Mouse (Mus musculus) ZHBTc4 (cell line): ENCODE data around the gene Lman2.
A peak's percentile ranks its signal among the peaks of the same experiment; 100 is the strongest.

Experiments used
- DNase-seq: peaks from one replicate; pipeline ENCODE4 v3.0.0-alpha.2; 2011; ENCODE audit warnings: low read depth, low spot score

Lman2 gene

GRCm38 (mm10) chr13:55327169-55327568 lies 35.4 kb downstream of the Lman2 start:
- DNase-seq, result no peak

GRCm38 (mm10) chr13:55325596-55325995 lies 37.0 kb downstream of the Lman2 start:
- DNase-seq, result peak; percentile 72

DNA sequence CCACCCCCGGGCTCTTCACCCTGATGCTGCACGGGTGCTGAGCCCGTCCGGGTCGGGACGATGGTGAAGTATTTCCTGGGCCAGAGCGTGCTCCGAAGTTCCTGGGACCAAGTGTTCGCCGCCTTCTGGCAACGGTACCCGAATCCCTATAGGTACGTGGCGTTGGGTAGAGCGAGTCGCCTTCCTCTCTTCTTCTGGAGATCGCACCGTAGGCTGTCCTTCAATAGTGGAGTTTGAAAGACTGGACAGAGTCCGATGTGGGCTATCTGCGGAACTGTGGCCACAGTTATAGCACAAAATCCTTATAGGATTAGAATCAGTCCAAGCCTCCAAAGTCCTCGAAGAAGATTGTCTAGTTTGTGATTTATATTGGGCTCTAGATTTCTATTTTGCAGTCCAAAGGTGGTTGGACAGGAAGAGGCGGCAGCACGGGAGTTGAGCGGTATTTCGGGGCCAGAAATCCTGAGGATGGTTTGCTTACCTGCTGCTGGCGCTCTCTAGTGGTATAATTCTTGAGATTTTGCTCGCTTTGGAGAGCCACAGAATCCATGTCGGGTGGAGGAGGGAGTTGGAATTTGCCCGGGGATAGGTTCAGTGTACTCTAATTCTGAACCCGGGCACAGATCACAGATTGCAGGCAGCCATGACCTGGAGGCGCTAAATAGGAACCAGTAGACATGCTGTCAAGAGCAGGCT lies 40.3 kb downstream of the Lman2 start:
- DNase-seq, result peak; percentile 78

DNA sequence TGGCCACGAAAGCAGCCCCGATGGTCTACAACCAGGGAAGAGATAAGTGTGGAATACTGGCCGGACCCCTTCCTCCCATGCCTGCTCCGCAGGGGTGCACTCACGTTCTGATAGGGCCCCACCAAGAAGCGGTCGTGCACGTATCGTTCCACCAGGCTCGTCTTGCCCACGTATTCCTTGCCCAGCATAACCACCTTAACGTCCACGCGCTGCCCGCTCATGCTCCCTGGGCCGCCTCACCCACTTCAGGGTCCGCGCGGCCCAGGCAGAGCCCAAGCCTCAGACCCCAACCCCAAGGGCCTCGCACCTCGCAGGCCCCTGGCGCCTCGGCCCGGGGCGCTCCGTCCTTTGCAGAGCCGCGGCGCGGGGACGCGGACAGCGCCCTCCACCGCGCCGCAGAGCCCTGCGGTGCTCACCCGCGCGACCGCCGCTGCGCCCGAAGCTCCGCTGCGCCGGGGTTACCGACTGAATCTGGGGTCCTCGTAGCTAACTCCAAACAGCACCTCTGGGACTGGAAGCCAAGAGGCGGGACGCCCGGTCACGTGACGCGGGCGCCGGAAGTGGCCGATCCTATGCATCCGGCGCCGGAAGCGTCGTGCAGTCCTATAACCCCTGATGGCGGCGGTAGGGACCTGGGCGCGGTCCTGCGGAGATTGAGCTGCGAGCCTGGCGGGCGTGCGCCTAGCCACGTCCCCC lies 41.0 kb downstream of the Lman2 start, which contains the start of gene Rab24:
Rab24 (minus strand) TSS at position 513 of the 696 bp plus-strand sequence.
- peak; percentile 96 for DNase-seq

- no peak for DNase-seq
Measured at GRCm38 (mm10) chr13:55319931-55320533, 42.6 kb downstream of the Lman2 start, which contains the start of gene Prelid1. Gene Prelid1 (plus strand): TSS chr13:55320500.

DNA sequence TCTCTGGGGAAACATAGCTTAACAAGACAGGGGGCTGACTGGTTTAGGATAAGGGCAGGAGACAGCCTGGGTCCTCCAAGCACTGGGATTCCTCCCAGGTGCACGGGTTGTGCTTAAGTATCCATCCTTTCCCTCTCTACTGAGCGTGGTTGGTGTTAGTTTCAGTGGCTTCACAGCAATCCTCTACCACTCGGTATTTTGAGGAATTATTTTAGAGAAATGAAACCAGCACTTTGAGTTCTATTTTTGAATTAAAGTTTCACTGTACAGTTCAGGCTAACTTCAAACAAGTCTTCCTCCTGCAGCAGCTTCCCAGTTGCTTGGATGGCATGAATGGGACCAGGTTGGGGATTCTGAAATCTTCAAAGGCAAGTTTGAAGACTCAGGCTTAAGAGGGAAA lies 44.2 kb downstream of the Lman2 start:
- no peak for DNase-seq

DNA sequence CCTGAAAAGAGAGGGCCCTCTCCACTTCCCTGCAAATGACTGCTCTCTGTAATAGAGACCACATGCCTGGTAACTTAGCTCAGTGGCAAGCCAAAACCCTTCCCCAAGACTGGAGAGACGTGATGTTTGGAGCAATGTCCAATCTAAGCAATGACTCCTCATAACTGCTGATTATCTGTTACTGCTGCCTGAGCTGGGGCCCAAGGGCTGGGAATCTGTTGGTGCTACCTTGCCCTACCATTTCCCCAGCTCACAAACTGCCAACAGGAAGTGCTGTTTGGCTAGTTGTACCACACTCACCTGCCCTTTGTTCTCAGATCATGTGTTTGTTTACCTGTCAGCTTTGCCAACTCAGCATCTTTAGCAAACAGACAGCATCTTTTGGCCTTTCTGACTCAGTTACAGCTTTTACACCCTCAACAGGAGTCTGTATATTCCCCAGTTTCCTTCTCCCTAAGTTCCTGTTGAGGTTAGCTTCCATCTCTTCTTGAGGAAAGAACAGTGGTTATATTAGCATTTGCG lies 47.6 kb downstream of the Lman2 start:
- no peak for DNase-seq

GRCm38 (mm10) chr13:55313051-55313450 lies 49.5 kb downstream of the Lman2 start:
- no peak for DNase-seq

DNA sequence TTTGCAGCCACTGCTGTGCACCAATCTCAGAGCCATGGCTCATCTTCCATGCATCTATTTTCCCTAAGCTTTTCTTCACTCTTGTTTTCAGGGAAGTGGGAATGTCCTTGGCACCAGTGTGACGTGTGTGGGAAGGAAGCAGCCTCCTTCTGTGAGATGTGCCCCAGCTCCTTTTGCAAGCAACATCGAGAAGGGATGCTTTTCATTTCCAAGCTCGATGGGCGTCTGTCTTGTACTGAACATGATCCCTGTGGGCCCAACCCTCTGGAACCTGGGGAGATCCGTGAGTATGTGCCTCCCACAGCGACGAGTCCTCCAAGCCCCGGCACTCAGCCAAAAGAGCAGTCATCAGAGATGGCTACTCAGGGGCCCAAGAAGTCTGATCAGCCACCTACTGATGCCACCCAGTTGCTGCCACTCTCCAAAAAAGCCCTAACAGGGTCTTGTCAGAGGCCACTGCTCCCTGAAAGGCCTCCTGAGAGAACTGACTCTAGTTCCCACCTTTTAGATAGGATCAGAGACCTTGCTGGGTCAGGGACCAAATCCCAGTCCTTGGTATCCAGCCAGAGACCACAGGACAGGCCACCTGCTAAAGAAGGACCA lies 50.5 kb downstream of the Lman2 start:
- no peak for DNase-seq

DNA sequence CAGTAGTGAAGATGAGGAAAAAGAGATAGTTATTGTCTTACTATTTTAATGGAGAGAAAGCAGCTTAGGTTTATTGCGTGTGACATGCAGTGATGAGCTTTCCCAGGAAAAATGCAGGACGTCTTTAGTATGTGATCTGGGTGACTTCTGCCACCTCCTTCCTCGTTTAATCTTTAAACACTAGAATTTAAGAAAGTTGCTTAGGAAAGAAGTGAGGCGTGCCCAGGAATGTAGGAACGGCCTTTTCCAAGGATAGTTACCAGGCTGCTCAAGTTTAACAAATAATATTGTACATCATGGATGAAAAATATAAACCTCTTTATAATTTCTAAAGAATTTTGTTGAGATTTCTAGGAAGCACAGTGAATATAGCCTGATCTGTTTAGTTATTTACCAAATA lies 61.7 kb downstream of the Lman2 start:
- DNase-seq, result no peak

DNA sequence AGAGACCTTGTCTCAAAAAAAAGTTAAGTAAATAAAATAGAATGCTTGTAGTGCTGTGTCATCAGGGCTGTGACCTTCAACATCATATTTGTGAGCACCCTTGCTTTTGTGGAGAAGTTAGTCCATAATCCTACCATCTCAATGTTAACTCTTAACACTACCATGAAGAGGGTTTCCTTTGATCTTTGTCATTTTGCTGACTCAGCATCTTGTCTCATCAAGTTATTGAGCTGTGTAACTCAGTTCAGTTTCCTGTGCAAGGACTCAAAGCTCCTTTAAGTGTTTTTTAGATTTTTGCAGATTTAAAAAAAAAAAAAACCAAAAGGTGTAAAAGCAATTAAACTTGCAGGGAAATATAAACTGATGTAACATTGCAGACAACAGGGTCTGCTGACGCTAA lies 65.8 kb downstream of the Lman2 start:
- no peak for DNase-seq
